Mouse (Mus musculus) induced T-regulatory cell, adult 2 months (primary cell): Measurements from ENCODE around the gene Trim31.
"Not testable (repeated sequence)": the region's sequence is repeated elsewhere in the genome, so short reads cannot be mapped to it uniquely, and the experiment has no call there.

Experiments used
- DNase-seq: peaks from one replicate; pipeline ENCODE4 v3.0.0-alpha.2; 2012; ENCODE audit warnings: low read depth

Trim31 gene

GRCm38 (mm10) chr17:36897552-36898205 is at the start of gene Trim31:
Gene Trim31, plus strand, starts transcription at chr17:36898118.
- DNase-seq, result no peak

GRCm38 (mm10) chr17:36848911-36849310 is 49.0 kb upstream of the Trim31 start:
- DNase-seq, result no peak

- DNase-seq, result no peak
Measured at GRCm38 (mm10) chr17:36849992-36850391, 47.9 kb upstream of the Trim31 start.

- DNase-seq, result no peak
Measured at GRCm38 (mm10) chr17:36851200-36851599, 46.7 kb upstream of the Trim31 start.

GRCm38 (mm10) chr17:36851627-36852026 is 46.3 kb upstream of the Trim31 start:
- no peak for DNase-seq

DNA sequence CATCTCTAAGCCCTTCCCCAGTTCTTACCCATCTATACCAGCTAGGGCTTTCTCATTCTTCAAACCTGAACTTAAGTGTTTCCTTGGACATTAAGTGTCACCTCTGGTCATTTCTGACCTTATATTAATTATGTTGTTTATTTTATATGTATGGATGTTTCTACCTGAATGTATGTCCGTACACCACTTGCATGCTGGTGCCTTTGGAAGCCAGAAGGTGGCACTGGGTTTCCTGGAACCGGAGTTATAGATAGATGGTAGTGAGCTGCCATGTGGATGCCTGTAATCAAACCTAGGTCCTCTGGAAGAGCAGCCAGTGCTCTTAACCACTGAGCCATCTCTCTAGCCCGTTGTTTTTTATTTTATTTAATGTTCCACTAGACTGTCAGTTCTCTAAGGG is 42.4 kb upstream of the Trim31 start:
- DNase-seq, result no peak

DNA sequence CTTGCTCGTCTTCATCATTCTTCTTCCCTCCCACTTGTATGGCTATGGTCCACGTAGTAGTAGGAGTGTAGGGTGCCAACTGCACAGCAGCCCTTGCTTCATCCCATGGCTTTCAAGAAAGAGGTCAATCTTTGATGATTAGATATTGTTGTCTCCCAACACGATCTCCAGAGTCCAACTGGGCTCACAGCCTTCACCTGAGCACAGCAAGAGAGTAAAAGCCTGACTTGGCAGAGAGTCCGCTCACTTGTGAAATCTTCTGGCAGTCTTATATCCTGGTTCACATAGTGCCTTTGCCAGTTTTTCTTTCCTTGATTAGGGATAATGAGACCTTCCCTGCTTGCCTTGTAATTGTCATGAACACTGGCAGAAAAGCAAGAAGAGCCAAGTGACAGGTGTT is 41.7 kb upstream of the Trim31 start:
- DNase-seq, result no peak

GRCm38 (mm10) chr17:36858181-36858580 is 39.7 kb upstream of the Trim31 start:
- DNase-seq, result no peak

DNA sequence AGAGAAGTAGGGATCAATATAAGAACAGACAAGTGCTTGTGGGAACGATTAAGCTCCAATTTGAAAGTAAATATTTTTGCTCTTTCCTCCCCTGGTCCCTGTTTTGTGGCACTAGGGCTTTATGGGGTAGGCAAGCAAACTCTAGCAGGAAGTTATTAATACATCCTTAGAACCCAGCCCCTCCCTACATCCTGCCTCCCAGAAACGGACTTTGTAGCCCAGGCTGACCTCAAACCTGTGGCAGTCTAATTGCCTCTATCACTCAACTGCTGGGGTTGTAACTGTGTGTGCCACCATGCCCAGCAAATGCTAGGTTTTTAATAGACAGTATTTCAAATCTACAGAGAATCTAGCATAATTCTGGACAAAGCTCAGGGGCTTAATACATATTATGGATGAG is 36.2 kb upstream of the Trim31 start:
- DNase-seq, result no peak

DNA sequence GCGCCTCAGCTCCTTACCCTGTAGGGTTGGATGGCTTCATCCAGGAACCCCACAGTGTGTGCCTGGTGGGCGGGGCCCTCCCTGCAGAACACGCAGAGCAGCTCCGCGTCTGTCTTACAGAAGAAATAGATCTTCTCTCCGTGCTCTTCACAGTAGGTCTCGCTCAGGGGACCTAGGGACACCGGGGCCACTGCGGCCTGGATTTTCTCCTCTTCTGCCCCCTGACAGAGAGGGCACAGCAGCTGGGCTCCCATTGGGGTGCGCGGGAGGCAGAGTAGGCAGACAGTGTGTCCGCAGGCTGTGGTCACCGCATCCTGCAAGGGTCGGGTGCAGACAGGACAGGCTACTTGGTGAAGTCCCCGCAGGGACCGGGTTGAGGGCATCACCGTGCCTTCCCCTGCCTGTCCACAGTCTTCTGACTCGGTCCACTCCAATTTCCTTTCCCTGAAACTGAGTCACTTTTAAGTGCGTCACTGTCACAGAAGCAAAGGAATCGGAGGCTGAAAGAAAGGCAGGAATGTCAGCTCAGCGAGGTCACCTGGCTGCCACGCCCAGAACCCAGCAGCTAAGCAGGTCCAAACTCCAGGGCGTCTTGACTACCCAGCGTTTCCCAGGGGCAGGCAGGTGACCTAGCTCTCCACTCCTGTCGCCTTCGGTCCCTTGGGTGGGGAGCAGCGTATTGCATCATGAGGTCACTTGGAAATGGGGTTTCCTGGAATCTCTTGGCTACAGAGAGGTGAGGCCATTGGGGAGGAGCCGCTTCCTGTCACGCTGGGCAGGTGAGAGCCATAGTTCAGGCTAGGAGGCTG is 31.0 kb upstream of the Trim31 start, which contains the start of gene Trim15:
TSS of gene Trim15 (minus strand) at position 492 of the 809 bp plus-strand sequence.
- DNase-seq, result no peak

DNA sequence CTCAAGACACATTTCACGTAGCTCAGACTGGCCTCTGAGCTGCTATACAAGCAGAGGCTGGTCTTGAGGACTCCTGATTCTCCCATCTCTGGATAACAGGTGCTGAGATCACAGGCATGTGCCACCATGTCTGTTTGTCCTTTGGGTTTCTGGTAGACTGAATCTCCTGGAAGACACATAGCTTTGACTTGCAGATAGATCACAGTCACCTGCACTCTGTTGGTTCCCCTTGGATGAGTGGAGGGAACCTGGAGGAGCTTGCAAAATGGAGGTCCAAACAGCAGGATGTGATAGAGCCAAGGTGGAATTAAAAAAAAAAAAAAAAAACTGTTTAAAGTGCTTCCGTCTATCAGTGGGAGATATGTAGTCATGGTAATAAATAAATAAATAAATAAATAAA is 29.1 kb upstream of the Trim31 start:
- DNase-seq, result no peak

GRCm38 (mm10) chr17:36869284-36869954 is 28.5 kb upstream of the Trim31 start, which contains the start of gene Trim10:
Gene Trim10, plus strand, starts transcription at chr17:36869574.
- DNase-seq, result no peak

- no peak for DNase-seq
Measured at GRCm38 (mm10) chr17:36869955-36870810, 27.7 kb upstream of the Trim31 start.

- no peak for DNase-seq
Measured at GRCm38 (mm10) chr17:36874636-36875035, 23.3 kb upstream of the Trim31 start.

DNA sequence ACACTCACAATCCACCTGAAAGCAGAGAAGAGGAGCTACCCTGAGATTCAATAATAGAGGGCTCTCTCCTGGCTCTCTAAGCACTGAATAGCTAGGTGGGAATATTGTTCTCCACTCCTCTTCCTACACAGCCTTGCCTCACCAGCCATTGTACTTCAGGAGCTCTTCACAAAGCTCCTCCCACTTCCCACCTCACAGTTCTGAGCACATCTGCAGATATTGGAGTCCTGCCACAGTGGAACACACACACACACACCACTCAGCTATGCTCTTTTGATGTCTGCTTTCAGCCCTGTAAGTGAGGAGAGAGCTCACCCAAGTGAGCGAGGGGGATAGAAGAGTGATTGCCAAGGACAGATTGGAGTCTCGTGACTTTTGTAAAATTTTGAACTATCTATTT is 14.6 kb upstream of the Trim31 start:
- DNase-seq, result no peak

- DNase-seq, result no peak
Measured at GRCm38 (mm10) chr17:36885132-36885790, 12.7 kb upstream of the Trim31 start.

DNA sequence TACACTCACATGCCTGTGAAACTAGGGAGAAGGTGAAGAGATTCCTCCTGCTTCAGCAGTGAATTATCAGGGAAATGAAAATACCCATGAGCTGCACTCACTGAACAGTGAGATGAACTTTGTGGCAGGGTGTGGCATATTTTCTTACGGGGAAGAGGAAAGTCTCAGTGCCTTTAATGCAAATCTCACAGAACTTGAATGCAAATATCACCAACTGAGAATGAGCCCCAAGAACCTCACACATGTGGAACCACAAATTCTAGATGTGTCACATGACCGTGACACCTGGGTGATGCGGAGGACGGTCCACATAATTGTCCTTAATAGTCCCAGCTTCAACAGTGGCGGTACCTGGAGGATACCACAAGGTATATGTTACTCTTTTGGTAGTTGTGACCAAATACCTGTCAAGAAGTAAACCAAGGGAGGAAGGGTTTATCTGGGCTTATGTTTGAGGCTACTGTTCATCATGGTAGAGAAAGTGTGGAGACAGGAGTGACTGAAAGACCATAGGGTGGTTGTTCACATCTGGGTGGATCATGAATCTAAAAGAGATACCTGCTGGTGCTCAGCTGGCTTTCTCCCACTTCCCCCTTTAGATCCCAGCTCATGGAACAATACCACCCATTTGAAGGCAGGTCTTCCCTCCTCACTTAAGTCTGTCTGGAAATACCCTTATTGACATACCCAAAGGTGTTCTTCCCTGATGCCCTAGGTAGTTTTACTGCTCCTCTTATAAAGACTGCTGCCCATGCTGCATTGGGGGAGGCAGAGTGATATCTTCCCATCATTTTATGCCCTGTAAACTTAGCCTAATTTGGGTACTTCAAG is 7.6 kb upstream of the Trim31 start, which contains the start of gene Trim40:
TSS of gene Trim40 (minus strand) at position 51 of the 831 bp plus-strand sequence.
- no peak for DNase-seq

DNA sequence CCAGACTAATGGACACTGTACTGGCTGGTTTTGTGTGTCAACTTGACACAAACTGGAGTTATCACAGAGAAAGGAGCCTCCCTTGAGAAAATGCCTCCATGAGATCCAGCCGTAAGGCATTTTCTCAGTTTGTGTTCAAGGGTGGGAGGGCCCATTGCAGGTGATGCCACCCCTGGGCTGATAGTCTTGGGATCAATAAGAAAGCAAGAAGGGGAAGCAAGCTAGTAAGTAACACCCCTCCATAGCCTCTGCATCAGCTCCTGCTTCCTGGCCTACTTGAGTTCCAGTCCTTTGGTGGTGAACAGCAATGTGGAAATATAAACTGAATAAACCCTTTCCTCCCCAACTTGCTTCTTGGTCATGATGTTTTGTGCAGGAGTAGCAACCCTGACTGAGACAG is 6.4 kb upstream of the Trim31 start:
- DNase-seq, result not testable (repeated sequence)

DNA sequence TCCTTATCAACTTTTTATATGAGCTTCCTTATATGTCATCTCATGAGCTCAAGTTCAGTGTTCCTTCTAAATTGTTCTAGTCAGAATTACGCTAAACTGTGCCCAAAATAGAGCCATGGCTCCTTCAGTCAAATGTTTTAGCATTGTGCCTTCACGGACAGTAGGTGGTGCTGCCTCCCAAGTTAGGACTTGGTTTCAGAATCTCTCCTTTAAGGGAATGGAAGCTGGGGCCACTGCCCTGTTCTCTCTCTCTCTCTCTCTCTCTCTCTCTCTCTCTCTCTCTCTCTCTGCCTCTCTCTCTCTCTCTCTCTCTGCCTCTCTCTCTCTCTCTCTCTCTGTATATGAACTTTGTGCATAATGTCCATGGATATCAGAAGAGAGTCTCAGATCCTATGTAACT is 5.6 kb upstream of the Trim31 start:
- peak; percentile 65 for DNase-seq

DNA sequence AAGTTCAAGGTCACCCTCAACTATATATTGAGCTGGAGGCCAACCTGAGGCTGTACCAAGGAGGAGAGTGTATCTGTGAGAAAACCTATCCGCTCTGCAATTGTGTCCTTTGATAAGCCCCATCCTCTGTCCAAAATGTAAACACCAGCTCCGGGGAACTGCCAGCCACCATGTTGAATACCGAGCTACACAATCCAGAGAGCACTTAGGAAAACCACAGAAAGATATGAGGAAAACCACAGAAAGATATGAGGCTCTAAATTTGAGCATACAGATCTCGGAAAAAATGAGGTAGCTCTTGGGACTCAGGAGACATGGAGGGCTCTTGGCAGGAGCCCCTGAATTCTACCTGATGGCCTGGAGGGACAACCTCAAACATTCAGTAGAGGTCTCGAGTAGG is 4.5 kb upstream of the Trim31 start:
- no peak for DNase-seq
